Mouse (Mus musculus): ENCODE measurements around the gene Ctnnal1. TPM values are rescaled to one million over a fixed set of nuclear protein-coding genes. Genes with fewer than 3 reads are reported as not detected.
A peak's percentile ranks its signal among the peaks of the same experiment; 100 is the strongest.

The Ctnnal1 gene
- polyA plus RNA-seq, 1 experiment from 2014 or later: 25.6 TPM

GRCm38 (mm10) chr4:56855935-56856334 lies 9.1 kb downstream of the Ctnnal1 start:
- ATAC-seq: no peak
- WGBS: 91% methylated on average over 5 of the region's 5 CpGs

DNA sequence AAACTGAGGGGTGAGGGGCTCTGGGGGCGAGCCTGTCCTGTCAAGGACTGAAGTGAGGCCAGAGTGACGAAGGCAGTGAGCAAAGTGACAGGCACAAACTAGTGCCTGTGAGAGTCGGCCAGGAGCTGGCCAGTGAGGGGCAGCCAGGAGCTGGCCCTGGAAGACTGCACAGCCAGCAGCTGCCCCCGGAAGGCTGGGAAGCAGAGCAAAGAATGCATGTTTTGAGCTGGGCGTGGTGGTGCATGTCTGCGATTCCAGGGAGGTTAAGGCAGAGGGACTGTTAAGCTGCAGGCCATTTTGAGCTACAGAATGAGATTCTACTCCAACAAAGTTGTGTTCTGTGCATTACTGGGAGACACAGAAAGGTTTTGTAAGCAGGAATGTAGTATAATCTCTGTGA lies 14.3 kb downstream of the Ctnnal1 start:
- Histone ChIP-seq H3K36me3 (0 out of 2 replicates have a peak, but pooled peaks cover 3% of the 10 kb centered on the region), H3K27ac (no peak overlapping the region), H3K27me3 (replicated peaks) (no peaks in the 10 kb centered on the region), H3K9ac (no peak overlapping the region), H3K9me3 (no peaks in the 10 kb centered on the region), H3K4me1 (replicated peaks) (peaks cover 6% of the 10 kb centered on the region; the same call in 1 of the 2 replicates), H3K4me2 (replicated peaks) (no peak overlapping the region), H3K4me3 (replicated peaks) (no peak overlapping the region)
- WGBS: 20% methylated on average over 6 of the region's 6 CpGs
- no peak; the same call in 1 of the 2 replicates for ATAC-seq

More at GRCm38 (mm10) chr4:56855935-56856334, 9.1 kb downstream of the Ctnnal1 start:
- no peaks in the 10 kb centered on the region for H3K27me3 ChIP-seq (replicated peaks)
- no peak overlapping the region for H3K9ac ChIP-seq
- no peak overlapping the region for H3K4me3 ChIP-seq (replicated peaks)
- H3K9me3 ChIP-seq: no peaks in the 10 kb centered on the region
- H3K27ac ChIP-seq: no peak overlapping the region
- H3K4me1 ChIP-seq (replicated peaks): no peaks in the 10 kb centered on the region
- H3K36me3 ChIP-seq: no peaks in the 10 kb centered on the region
- no peak overlapping the region for H3K4me2 ChIP-seq (replicated peaks)

GRCm38 (mm10) chr4:56848044-56848443 lies 16.9 kb downstream of the Ctnnal1 start:
- peaks cover 6% of the 10 kb centered on the region; the same call in 1 of the 2 replicates for H3K4me1 ChIP-seq (replicated peaks)
- no peak overlapping the region for H3K9ac ChIP-seq
- 0 out of 2 replicates have a peak, but pooled peaks cover 8% of the 10 kb centered on the region for H3K36me3 ChIP-seq
- H3K4me2 ChIP-seq (replicated peaks): no peak overlapping the region
- no peak for ATAC-seq
- H3K27ac ChIP-seq: no peak overlapping the region
- no peaks in the 10 kb centered on the region for H3K27me3 ChIP-seq (replicated peaks)
- no peak overlapping the region for H3K4me3 ChIP-seq (replicated peaks)
- 87% methylated on average over 6 of the region's 6 CpGs for WGBS
- H3K9me3 ChIP-seq: no peaks in the 10 kb centered on the region

- no peak overlapping the region for H3K27ac ChIP-seq
- no peak for ATAC-seq
- no peak overlapping the region for H3K4me2 ChIP-seq (replicated peaks)
- H3K36me3 ChIP-seq: 0 out of 2 replicates have a peak, but pooled peaks cover 8% of the 10 kb centered on the region
- no peaks in the 10 kb centered on the region for H3K27me3 ChIP-seq (replicated peaks)
- no peaks in the 10 kb centered on the region for H3K9me3 ChIP-seq
- H3K4me3 ChIP-seq (replicated peaks): no peak overlapping the region
- H3K4me1 ChIP-seq (replicated peaks): peaks cover 6% of the 10 kb centered on the region; the same call in 1 of the 2 replicates
- no peak overlapping the region for H3K9ac ChIP-seq
- WGBS: 89% methylated on average over 3 of the region's 3 CpGs
These were observed 17.6 kb downstream of the Ctnnal1 start for GRCm38 (mm10) chr4:56847400-56847799.

DNA sequence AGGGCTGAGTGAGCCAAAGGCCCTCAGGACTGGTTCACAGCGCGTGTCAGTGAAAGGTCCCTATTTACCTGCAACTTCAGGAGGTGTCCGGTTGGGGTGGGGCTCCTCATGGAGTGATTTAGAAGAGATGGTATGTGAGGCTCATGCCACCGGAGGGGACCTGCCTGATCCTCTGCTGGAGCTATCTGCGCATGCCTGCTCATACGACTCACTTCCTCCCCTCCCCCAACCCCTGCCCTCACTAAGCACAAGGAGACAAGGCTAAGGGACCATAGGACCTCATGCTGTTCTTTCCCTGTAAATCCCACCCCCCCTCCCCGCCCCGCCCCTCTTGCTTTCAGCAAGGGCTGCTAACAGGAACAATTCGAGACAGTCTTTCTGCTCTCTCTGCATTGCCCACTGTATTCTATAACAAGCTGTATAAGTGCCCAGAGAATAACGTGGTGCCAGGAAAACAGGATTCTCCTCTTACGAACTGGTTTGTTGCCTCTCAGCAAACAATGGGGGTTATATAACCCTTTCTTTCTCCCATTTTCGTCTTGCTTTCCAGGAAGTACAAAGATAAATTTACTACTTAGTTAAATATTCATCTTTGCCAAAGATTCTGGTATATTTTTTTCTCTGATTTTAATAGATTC lies 19.0 kb downstream of the Ctnnal1 start:
- no peak overlapping the region for H3K27ac ChIP-seq
- peak; percentile 72 for ATAC-seq
- WGBS: 59% methylated on average over 12 of the region's 12 CpGs
- 0 out of 2 replicates have a peak, but pooled peaks cover 8% of the 10 kb centered on the region for H3K36me3 ChIP-seq
- no peak overlapping the region for H3K9ac ChIP-seq
- H3K27me3 ChIP-seq (replicated peaks): no peaks in the 10 kb centered on the region
- peaks cover 6% of the 10 kb centered on the region; the same call in 1 of the 2 replicates for H3K4me1 ChIP-seq (replicated peaks)
- no peaks in the 10 kb centered on the region for H3K9me3 ChIP-seq
- H3K4me3 ChIP-seq (replicated peaks): no peak overlapping the region
- H3K4me2 ChIP-seq (replicated peaks): no peak overlapping the region

- 93% methylated on average over 4 of the region's 4 CpGs for WGBS
- H3K9me3 ChIP-seq: no peaks in the 10 kb centered on the region
- 0 out of 2 replicates have a peak, but pooled peaks cover 3% of the 10 kb centered on the region for H3K4me1 ChIP-seq (replicated peaks)
- no peak overlapping the region for H3K27ac ChIP-seq
- H3K36me3 ChIP-seq: 0 out of 2 replicates have a peak, but pooled peaks cover 8% of the 10 kb centered on the region
- no peak for ATAC-seq
- H3K4me2 ChIP-seq (replicated peaks): no peak overlapping the region
- H3K27me3 ChIP-seq (replicated peaks): no peaks in the 10 kb centered on the region
- H3K4me3 ChIP-seq (replicated peaks): no peak overlapping the region
- no peak overlapping the region for H3K9ac ChIP-seq
These were observed 20.1 kb downstream of the Ctnnal1 start for GRCm38 (mm10) chr4:56844911-56845310.

GRCm38 (mm10) chr4:56843963-56844362 lies 21.0 kb downstream of the Ctnnal1 start:
- Histone ChIP-seq H3K4me2 (replicated peaks) (no peak overlapping the region), H3K4me3 (replicated peaks) (no peak overlapping the region), H3K4me1 (replicated peaks) (0 out of 2 replicates have a peak, but pooled peaks cover 3% of the 10 kb centered on the region), H3K36me3 (0 out of 2 replicates have a peak, but pooled peaks cover 8% of the 10 kb centered on the region), H3K9ac (no peak overlapping the region), H3K27ac (no peak overlapping the region), H3K9me3 (no peaks in the 10 kb centered on the region), H3K27me3 (replicated peaks) (no peaks in the 10 kb centered on the region)
- 92% methylated on average over 2 of the region's 2 CpGs for WGBS
- no peak for ATAC-seq

GRCm38 (mm10) chr4:56842501-56842900 lies 22.5 kb downstream of the Ctnnal1 start:
- Histone ChIP-seq H3K9me3 (no peaks in the 10 kb centered on the region), H3K36me3 (0 out of 2 replicates have a peak, but pooled peaks cover 6% of the 10 kb centered on the region), H3K9ac (no peak overlapping the region), H3K4me3 (replicated peaks) (no peak overlapping the region), H3K4me2 (replicated peaks) (no peak overlapping the region), H3K27ac (no peak overlapping the region), H3K27me3 (replicated peaks) (no peaks in the 10 kb centered on the region), H3K4me1 (replicated peaks) (0 out of 2 replicates have a peak, but pooled peaks cover 3% of the 10 kb centered on the region)
- ATAC-seq: no peak
- WGBS: 76% methylated on average over 7 of the region's 7 CpGs

DNA sequence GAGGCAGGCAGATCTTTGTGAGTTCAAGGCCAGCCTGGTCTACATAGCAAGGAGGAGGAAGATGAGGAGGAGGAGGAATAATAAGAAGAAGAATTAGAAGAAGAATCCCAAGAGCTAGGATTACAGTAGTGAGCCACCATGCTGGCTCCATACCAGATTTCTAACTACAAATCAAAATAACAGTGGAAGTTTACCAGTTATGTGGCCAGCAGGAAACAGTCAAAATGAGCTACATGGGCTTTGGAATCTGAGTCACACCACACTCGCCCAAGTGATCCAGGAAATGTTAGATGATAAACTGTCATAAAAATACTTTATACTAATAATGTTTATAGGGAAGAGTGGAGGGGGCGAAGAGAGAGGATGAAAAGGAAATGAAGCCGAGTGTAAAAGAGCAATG lies 24.7 kb downstream of the Ctnnal1 start:
- no peak overlapping the region for H3K4me2 ChIP-seq (replicated peaks)
- no peaks in the 10 kb centered on the region for H3K9me3 ChIP-seq
- H3K36me3 ChIP-seq: 0 out of 2 replicates have a peak, but pooled peaks cover 5% of the 10 kb centered on the region
- WGBS: 56% methylated on average over 3 of the region's 3 CpGs
- H3K9ac ChIP-seq: no peak overlapping the region
- no peak for ATAC-seq
- H3K4me1 ChIP-seq (replicated peaks): no peaks in the 10 kb centered on the region
- no peak overlapping the region for H3K27ac ChIP-seq
- no peaks in the 10 kb centered on the region for H3K27me3 ChIP-seq (replicated peaks)
- H3K4me3 ChIP-seq (replicated peaks): no peak overlapping the region

DNA sequence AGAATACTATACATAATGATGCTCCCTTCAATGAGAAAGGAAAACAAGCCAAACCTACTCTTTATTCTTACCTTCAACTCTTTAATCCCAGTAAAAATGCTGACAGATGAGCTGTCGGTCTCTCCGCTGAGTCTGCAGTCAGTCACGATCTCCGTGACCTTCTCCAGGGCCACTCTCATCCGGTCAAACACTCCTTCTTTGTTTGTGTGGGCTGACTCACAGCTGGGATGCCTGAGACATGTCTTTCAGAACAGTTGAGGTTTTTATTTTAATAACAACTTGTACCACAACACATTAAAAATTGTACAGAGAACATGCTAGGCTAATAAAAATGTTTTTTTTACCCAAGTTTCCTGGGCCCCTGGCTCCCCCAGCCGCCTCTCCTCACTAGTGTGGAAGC lies 27.3 kb downstream of the Ctnnal1 start:
- H3K4me3 ChIP-seq (replicated peaks): no peak overlapping the region
- no peak overlapping the region for H3K27ac ChIP-seq
- H3K9me3 ChIP-seq: no peaks in the 10 kb centered on the region
- no peak for ATAC-seq
- no peak overlapping the region for H3K4me2 ChIP-seq (replicated peaks)
- H3K9ac ChIP-seq: no peak overlapping the region
- H3K4me1 ChIP-seq (replicated peaks): no peaks in the 10 kb centered on the region
- no peaks in the 10 kb centered on the region for H3K27me3 ChIP-seq (replicated peaks)
- H3K36me3 ChIP-seq: peaks cover 4% of the 10 kb centered on the region; the same call in 1 of the 2 replicates
- 70% methylated on average over 6 of the region's 6 CpGs for WGBS

DNA sequence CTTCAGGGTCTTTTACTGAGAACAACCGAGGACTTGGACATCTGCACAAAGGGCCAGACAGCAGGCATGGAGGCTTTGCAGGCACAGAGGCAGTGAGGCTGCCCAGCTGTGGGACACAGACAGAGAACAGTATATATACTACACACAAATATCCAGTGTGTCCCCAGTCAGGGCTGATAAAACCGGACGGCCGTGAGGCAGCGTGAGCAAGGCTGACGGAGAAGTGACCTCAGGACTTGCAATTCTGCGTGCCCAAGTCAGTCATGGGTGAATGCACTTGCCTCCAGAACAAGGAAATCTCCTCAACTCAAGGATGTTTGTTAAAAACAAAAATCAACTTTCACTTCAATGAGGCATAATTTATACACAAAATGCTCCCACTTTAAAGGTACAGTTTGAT lies 33.0 kb downstream of the Ctnnal1 start:
- Histone ChIP-seq H3K36me3 (peaks cover 4% of the 10 kb centered on the region; the same call in 1 of the 2 replicates), H3K9me3 (no peaks in the 10 kb centered on the region), H3K27me3 (replicated peaks) (no peaks in the 10 kb centered on the region), H3K9ac (no peak overlapping the region), H3K4me1 (replicated peaks) (no peaks in the 10 kb centered on the region), H3K4me2 (replicated peaks) (no peak overlapping the region), H3K4me3 (replicated peaks) (no peak overlapping the region), H3K27ac (no peak overlapping the region)
- ATAC-seq: no peak
- 85% methylated on average over 7 of the region's 7 CpGs for WGBS

- Histone ChIP-seq H3K4me2 (replicated peaks) (no peak overlapping the region), H3K27ac (no peak overlapping the region), H3K4me3 (replicated peaks) (no peak overlapping the region), H3K36me3 (peaks cover 4% of the 10 kb centered on the region; the same call in 1 of the 2 replicates), H3K27me3 (replicated peaks) (no peaks in the 10 kb centered on the region), H3K9me3 (no peaks in the 10 kb centered on the region), H3K4me1 (replicated peaks) (no peaks in the 10 kb centered on the region), H3K9ac (no peak overlapping the region)
- ATAC-seq: no peak
- 59% methylated on average over 13 of the region's 13 CpGs for WGBS
These were observed 33.9 kb downstream of the Ctnnal1 start for GRCm38 (mm10) chr4:56831013-56831609.

Data from intestine, embryonic 15.5 days (tissue).